Mouse (Mus musculus): ENCODE measurements at regions not wholly inside any gene's neighbourhood (a gene's known extent, or its start where the extent isn't known, plus 50 kb on each side); places are given as distances from the start of the nearest gene placed in this dataset.

- WGBS = 89% methylated on average over 4 of the region's 4 CpGs
Measured at GRCm38 (mm10) chr17:14513454-14513853, 180.6 kb downstream of the Thbs2 start.

GRCm38 (mm10) chr17:14510486-14510885, 183.5 kb downstream of the Thbs2 start:
- Histone ChIP-seq H3K27ac (no peak overlapping the region), H3K27me3 (replicated peaks) (no peaks in the 10 kb centered on the region), H3K4me2 (replicated peaks) (no peak overlapping the region), H3K4me1 (no peaks in the 10 kb centered on the region), H3K36me3 (no peaks in the 10 kb centered on the region), H3K4me3 (no peak overlapping the region), H3K9ac (no peak overlapping the region), H3K9me3 (no peaks in the 10 kb centered on the region)
- 72% methylated on average over 6 of the region's 6 CpGs for WGBS
- ATAC-seq (ENCODE audit: low FRiP score, low read depth) = no peak

More at GRCm38 (mm10) chr17:14513454-14513853, 180.6 kb downstream of the Thbs2 start:
- Histone ChIP-seq H3K9me3 (no peaks in the 10 kb centered on the region), H3K4me3 (no peak overlapping the region), H3K9ac (no peak overlapping the region), H3K27me3 (replicated peaks) (no peaks in the 10 kb centered on the region), H3K27ac (no peak overlapping the region), H3K4me1 (peaks cover 10% of the 10 kb centered on the region), H3K4me2 (replicated peaks) (no peak overlapping the region), H3K36me3 (no peaks in the 10 kb centered on the region)
- no peak for ATAC-seq (ENCODE audit: low FRiP score, low read depth)

GRCm38 (mm10) chr17:14507111-14507510, 186.9 kb downstream of the Thbs2 start:
- ATAC-seq (ENCODE audit: low FRiP score, low read depth) = no peak
- 79% methylated on average over 3 of the region's 3 CpGs for WGBS
- no peaks in the 10 kb centered on the region for H3K4me1 ChIP-seq
- no peak overlapping the region for H3K27ac ChIP-seq
- no peaks in the 10 kb centered on the region for H3K9me3 ChIP-seq
- no peak overlapping the region for H3K9ac ChIP-seq
- H3K36me3 ChIP-seq = no peaks in the 10 kb centered on the region
- H3K4me2 ChIP-seq (replicated peaks) = no peak overlapping the region
- no peaks in the 10 kb centered on the region for H3K27me3 ChIP-seq (replicated peaks)
- H3K4me3 ChIP-seq = no peak overlapping the region

GRCm38 (mm10) chr17:14506123-14506522, 187.9 kb downstream of the Thbs2 start:
- no peak overlapping the region for H3K4me3 ChIP-seq
- no peak overlapping the region for H3K9ac ChIP-seq
- ATAC-seq (ENCODE audit: low FRiP score, low read depth) = no peak
- no peaks in the 10 kb centered on the region for H3K9me3 ChIP-seq
- H3K36me3 ChIP-seq = no peaks in the 10 kb centered on the region
- H3K4me1 ChIP-seq = no peaks in the 10 kb centered on the region
- H3K4me2 ChIP-seq (replicated peaks) = no peak overlapping the region
- H3K27ac ChIP-seq = no peak overlapping the region
- H3K27me3 ChIP-seq (replicated peaks) = no peaks in the 10 kb centered on the region

GRCm38 (mm10) chr17:14505415-14505814, 188.6 kb downstream of the Thbs2 start:
- Histone ChIP-seq H3K27me3 (replicated peaks) (no peaks in the 10 kb centered on the region), H3K4me1 (no peaks in the 10 kb centered on the region), H3K9ac (no peak overlapping the region), H3K9me3 (no peaks in the 10 kb centered on the region), H3K36me3 (no peaks in the 10 kb centered on the region), H3K27ac (no peak overlapping the region), H3K4me3 (no peak overlapping the region), H3K4me2 (replicated peaks) (no peak overlapping the region)
- 85% methylated on average over 4 of the region's 4 CpGs for WGBS
- ATAC-seq (ENCODE audit: low FRiP score, low read depth) = no peak

GRCm38 (mm10) chr17:14503670-14504069, 190.4 kb downstream of the Thbs2 start:
- H3K36me3 ChIP-seq = no peaks in the 10 kb centered on the region
- no peak for ATAC-seq (ENCODE audit: low FRiP score, low read depth)
- H3K9ac ChIP-seq = no peak overlapping the region
- H3K27me3 ChIP-seq (replicated peaks) = no peaks in the 10 kb centered on the region
- 90% methylated on average over 1 of the region's 1 CpGs for WGBS
- no peaks in the 10 kb centered on the region for H3K9me3 ChIP-seq
- H3K4me1 ChIP-seq = no peaks in the 10 kb centered on the region
- H3K4me2 ChIP-seq (replicated peaks) = no peak overlapping the region
- H3K4me3 ChIP-seq = no peak overlapping the region
- no peak overlapping the region for H3K27ac ChIP-seq

GRCm38 (mm10) chr17:14501341-14501740, 192.7 kb downstream of the Thbs2 start:
- H3K4me3 ChIP-seq = no peak overlapping the region
- no peak overlapping the region for H3K27ac ChIP-seq
- no peaks in the 10 kb centered on the region for H3K36me3 ChIP-seq
- H3K4me1 ChIP-seq = 0 out of 2 replicates have a peak, but pooled peaks cover 4% of the 10 kb centered on the region
- no peaks in the 10 kb centered on the region for H3K27me3 ChIP-seq (replicated peaks)
- ATAC-seq (ENCODE audit: low FRiP score, low read depth) = no peak
- H3K4me2 ChIP-seq (replicated peaks) = no peak overlapping the region
- WGBS = 79% methylated on average over 2 of the region's 2 CpGs
- no peak overlapping the region for H3K9ac ChIP-seq
- no peaks in the 10 kb centered on the region for H3K9me3 ChIP-seq

GRCm38 (mm10) chr17:14497086-14497485, 196.9 kb downstream of the Thbs2 start:
- H3K27me3 ChIP-seq (replicated peaks) = no peaks in the 10 kb centered on the region
- peak; percentile 29; the same call in 1 of the 2 replicates for ATAC-seq (ENCODE audit: low FRiP score, low read depth)
- 0 out of 2 replicates have a peak, but pooled peaks cover 4% of the 10 kb centered on the region for H3K4me1 ChIP-seq
- no peaks in the 10 kb centered on the region for H3K9me3 ChIP-seq
- no peak overlapping the region for H3K27ac ChIP-seq
- H3K9ac ChIP-seq = no peak overlapping the region
- WGBS = 70% methylated on average over 15 of the region's 15 CpGs
- H3K4me2 ChIP-seq (replicated peaks) = no peak overlapping the region
- no peaks in the 10 kb centered on the region for H3K36me3 ChIP-seq
- H3K4me3 ChIP-seq = no peak overlapping the region

- Histone ChIP-seq H3K36me3 (no peaks in the 10 kb centered on the region), H3K9me3 (no peaks in the 10 kb centered on the region), H3K4me1 (0 out of 2 replicates have a peak, but pooled peaks cover 4% of the 10 kb centered on the region), H3K27me3 (replicated peaks) (no peaks in the 10 kb centered on the region), H3K4me2 (replicated peaks) (no peak overlapping the region), H3K27ac (no peak overlapping the region), H3K4me3 (no peak overlapping the region), H3K9ac (no peak overlapping the region)
- WGBS = 77% methylated on average over 8 of the region's 8 CpGs
- ATAC-seq (ENCODE audit: low FRiP score, low read depth) = no peak
Measured at GRCm38 (mm10) chr17:14493751-14494320, 200.2 kb downstream of the Thbs2 start.

- H3K9me3 ChIP-seq = no peaks in the 10 kb centered on the region
- no peak overlapping the region for H3K4me2 ChIP-seq (replicated peaks)
- no peak for ATAC-seq (ENCODE audit: low FRiP score, low read depth)
- H3K27me3 ChIP-seq (replicated peaks) = no peaks in the 10 kb centered on the region
- H3K4me1 ChIP-seq = 0 out of 2 replicates have a peak, but pooled peaks cover 4% of the 10 kb centered on the region
- WGBS = 87% methylated on average over 10 of the region's 10 CpGs
- H3K27ac ChIP-seq = no peak overlapping the region
- H3K9ac ChIP-seq = no peak overlapping the region
- no peaks in the 10 kb centered on the region for H3K36me3 ChIP-seq
- H3K4me3 ChIP-seq = no peak overlapping the region
Measured at GRCm38 (mm10) chr17:14492936-14493335, 201.1 kb downstream of the Thbs2 start.

- Histone ChIP-seq H3K4me1 (no peaks in the 10 kb centered on the region), H3K4me2 (replicated peaks) (no peak overlapping the region), H3K36me3 (no peaks in the 10 kb centered on the region), H3K4me3 (no peak overlapping the region), H3K27ac (no peak overlapping the region), H3K27me3 (replicated peaks) (no peaks in the 10 kb centered on the region), H3K9ac (no peak overlapping the region), H3K9me3 (no peaks in the 10 kb centered on the region)
- no peak for ATAC-seq (ENCODE audit: low FRiP score, low read depth)
- 76% methylated on average over 6 of the region's 6 CpGs for WGBS
Measured at GRCm38 (mm10) chr17:14481746-14482145, 202.4 kb downstream of the Smoc2 start.

- no peaks in the 10 kb centered on the region for H3K36me3 ChIP-seq
- 90% methylated on average over 10 of the region's 10 CpGs for WGBS
- no peaks in the 10 kb centered on the region for H3K27me3 ChIP-seq (replicated peaks)
- no peak overlapping the region for H3K9ac ChIP-seq
- no peak for ATAC-seq (ENCODE audit: low FRiP score, low read depth)
- no peaks in the 10 kb centered on the region for H3K9me3 ChIP-seq
- H3K4me3 ChIP-seq = no peak overlapping the region
- no peak overlapping the region for H3K4me2 ChIP-seq (replicated peaks)
- H3K4me1 ChIP-seq = no peaks in the 10 kb centered on the region
- H3K27ac ChIP-seq = no peak overlapping the region
Measured at GRCm38 (mm10) chr17:14478938-14479505, 199.7 kb downstream of the Smoc2 start.

- Histone ChIP-seq H3K9me3 (no peaks in the 10 kb centered on the region), H3K4me2 (replicated peaks) (no peak overlapping the region), H3K27me3 (replicated peaks) (no peaks in the 10 kb centered on the region), H3K4me3 (no peak overlapping the region), H3K36me3 (no peaks in the 10 kb centered on the region), H3K27ac (no peak overlapping the region), H3K4me1 (no peaks in the 10 kb centered on the region), H3K9ac (no peak overlapping the region)
- no peak for ATAC-seq (ENCODE audit: low FRiP score, low read depth)
- 85% methylated on average over 12 of the region's 12 CpGs for WGBS
Measured at GRCm38 (mm10) chr17:14476707-14477106, 197.4 kb downstream of the Smoc2 start.
